Mouse (Mus musculus): ENCODE results near the gene Ccdc85c.
A peak's percentile ranks its signal among the peaks of the same experiment; 100 is the strongest.

The Ccdc85c gene

DNA sequence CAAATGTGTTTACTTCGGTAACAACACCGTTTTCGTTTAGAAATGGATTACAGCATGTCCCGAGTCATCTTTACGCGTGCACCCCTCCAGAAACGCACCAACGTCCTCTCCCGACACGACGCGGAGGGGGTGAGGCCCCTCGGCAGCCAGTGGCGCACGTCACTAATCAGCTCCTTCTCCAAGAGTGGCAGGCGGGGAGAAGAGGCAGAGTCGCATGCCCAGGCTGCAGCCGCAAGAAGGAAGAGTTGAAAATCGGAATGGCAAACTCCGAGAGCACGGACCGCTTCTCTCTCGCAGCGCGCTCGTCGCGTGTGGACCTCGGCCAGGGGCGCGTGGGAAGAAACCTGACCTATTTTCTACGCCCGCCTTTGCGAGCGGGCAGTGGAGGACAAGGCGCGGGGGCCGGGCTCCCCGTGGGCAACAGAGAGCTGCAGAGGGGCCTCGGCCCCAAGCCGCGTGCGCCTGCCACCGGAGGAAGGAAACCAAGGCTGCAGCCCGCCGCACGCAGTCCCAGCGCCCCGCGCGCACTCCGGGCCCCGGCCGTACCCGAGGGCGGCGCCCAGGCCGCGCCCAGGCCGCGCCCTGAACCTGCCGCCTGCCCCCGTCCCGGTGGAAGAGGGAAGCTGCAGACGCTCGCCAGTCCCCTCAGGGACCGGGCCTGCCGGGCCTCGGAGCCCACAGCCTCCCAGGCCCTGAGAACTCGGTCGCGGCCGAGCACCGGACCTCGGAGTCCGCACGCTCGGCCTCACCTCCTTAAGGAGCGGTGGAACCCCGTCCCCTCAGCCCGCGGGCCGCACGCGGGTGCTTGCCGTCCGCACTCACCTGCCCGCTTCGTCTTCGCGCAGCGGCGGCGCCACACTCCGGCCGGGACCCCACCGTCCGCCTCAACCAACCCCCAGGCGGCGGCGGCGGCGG is 96.6 kb downstream of the Ccdc85c start:
- DNase-seq (ENCODE audit: low read depth, low spot score): peak; percentile 13

DNA sequence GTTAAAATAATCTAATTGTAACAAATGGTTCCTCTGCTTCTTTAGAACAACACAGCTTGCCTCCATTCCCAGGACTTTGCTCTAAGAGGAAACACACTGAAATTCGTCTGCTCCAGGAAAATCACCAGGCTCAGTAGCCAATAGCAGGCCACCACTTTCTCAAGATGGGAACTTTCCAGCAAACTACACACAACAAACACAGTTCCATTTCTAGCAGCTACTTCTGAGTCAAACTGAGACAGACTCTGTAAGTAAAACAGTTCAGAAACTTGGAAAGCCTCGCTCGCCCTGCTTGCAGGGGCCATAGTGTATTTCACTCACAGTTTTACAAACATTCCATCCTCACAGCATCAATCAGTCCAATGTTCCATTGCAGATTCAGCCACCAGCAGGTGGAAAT is 98.9 kb downstream of the Ccdc85c start:
- DNase-seq (ENCODE audit: low read depth, low spot score): no peak

DNA sequence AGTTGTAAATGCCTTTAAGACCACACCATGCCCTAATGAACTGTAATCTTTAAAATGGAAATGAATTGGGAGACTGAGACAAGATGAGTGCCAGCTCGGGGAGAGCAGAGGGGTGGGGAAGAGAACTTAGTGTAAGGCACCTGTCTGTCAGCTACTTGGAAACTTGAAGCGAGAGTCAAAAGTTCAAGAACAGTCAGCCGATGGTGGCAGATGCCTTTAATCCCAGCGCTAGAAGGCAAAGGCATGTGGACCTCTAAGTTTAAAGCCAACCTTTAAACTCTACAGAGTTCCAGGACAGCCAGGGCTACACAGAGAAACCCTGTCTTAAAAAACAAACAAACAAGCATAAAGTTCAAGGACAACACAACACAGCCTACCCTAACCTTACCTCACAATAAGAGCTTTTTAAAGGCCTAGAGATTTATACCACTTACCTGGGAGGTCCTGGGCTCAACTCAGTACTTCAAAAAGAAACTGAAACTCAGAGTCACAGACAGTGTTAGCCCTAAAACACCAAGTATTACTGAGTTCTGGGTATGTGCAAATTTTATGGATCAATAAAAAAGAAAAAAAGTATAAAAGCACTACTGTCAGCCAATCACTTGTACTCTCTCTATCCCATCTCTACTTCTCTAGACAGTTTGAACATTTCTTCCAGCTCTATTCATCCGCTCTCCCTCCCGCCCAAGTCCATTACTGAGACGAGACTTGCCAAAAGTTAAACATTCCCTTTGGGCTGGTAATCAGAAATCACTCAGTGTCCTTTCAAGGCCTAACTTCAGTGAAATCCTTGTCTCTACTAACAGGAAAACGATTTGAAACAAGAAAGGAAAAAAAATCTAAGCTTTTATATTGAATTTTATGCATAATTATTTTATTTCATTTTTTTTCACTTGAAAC is 100.4 kb downstream of the Ccdc85c start:
- no peak for DNase-seq (ENCODE audit: low read depth, low spot score)

DNA sequence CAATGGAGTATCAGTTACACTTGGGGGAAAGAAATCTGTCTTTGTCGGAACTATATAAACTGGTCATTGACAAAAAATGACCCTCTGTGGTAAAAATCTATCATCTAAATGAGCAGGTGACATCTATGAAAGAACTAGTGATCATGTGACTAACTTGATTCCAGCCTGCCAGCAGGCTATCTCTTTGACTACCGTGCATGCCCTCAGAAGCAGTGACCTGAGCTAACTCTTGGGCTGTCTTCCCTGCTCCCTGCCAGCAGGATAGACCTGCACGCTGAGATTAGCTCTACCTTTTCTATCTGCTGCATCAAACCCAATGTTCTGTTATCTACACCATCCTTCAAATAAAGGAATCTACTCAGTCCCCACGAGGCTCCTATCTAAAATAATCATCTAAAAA is 102.6 kb downstream of the Ccdc85c start:
- DNase-seq (ENCODE audit: low read depth, low spot score): no peak

DNA sequence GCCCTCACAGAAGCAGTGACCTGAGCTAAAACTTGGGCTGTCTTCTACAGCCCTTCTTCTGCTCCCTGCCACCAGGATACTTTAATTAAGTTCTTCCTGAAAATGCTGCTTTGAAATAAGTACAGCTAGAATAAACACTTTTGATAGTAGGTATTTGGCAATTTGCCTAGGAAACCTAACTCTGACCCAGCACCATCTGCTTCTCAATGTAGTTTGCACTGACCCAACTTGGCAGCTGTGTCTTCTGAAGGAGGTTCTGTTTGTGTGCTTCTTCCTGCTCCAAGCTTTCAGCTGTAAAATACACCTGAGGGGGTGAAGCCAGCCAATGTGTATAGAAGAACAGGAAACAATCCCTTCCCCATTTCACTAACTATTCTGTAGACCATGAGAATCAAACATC is 103.9 kb downstream of the Ccdc85c start:
- no peak for DNase-seq (ENCODE audit: low read depth, low spot score)

DNA sequence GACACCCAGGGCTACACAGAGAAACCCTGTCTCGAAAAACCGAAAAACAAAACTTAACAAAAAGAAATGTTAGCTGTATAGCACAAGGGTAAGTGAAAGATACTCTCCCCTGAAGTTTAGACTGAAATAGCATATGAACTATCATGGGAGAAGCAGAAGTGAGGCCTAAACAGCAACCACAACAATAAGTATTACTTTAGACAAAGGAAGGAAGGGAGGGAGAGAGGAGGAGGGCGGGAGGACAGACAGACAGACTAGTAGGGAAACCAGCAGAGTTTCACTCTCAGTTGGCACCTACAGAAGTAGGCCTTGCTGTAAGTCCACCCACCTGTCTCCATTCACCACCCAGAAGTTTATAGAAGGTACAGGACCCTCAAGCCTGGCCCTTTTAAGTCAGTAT is 104.8 kb downstream of the Ccdc85c start:
- no peak for DNase-seq (ENCODE audit: low read depth, low spot score)

DNA sequence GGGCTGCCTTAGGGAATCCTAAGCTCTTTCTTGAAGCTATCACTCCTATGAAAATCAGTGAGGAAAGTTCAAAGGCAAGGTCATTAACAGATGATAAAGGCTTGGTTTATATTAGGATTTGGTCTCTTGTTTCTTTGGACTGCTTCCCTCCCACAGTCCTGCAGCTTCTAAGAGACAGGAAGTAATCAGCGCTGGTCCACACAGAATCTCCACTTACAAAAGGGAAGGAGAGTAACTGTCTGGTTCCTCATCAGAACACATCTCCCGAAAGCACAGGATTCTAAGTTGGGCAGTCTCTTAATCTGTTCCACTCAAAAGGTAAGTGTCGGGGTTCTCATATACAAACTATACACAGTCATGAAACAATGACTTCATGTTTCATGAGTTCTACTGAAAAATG is 106.3 kb downstream of the Ccdc85c start:
- DNase-seq (ENCODE audit: low read depth, low spot score): no peak

DNA sequence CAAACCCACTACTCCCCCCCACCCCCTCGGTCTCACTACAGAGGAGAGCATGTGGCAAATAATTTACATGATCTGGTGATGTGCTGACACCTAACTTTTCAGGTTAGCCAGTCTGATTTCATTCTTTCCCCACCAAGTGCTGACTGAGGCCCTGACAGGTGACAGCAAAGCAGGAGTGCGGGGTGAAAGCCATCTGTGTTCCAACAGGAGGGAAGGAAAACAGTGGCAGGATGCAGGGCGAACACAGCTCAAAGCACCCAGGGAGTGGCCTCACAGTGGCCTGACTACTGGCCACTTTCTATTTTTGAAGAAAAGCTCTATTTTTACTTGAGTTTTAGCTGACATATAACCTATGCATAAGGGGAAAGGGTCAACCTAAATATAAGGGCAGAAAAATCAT is 111.5 kb downstream of the Ccdc85c start:
- no peak for DNase-seq (ENCODE audit: low read depth, low spot score)

DNA sequence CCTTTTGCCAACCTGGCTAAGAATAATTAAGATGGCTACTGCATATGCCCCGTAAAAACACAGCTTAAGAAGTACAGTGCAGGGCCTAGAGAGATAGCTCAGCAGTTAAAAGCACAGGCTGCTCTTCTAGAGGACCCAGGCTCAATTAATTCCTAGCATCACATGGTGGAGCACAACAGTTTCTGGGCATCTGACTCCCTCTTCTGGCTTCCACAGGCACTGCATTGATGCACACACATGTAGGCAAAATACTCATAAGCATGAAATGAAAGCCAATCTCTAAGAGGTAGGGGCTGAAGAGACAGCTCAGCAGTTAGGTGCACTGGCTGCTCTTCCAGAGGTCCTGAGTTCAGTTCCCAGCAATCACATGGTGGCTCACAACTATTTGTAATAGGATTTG is 113.2 kb downstream of the Ccdc85c start:
- DNase-seq (ENCODE audit: low read depth, low spot score): peak; percentile 13

DNA sequence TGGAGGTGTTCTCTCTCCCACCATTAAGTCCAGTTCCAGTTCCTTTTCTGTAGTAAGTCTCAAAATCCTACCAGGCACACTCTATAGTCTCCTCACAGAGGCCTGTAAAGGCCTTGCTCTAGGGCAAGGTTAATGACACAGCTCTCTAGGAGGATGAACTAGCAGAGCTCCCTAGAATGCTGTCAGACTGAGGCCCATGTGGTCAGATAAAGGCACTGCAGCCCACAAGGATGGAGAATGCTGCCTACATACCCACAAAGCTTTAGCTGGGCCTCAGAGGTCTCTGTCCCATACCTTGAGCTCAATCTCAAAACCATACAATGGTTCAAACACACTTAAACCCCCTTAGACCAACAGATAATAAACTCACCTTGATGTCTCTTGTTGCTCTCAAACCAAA is 115.4 kb downstream of the Ccdc85c start:
- no peak for DNase-seq (ENCODE audit: low read depth, low spot score)

Data from embryo, embryonic 11.5 days (tissue).